Mouse (Mus musculus) granulocyte monocyte progenitor cell, adult 5-6 weeks (primary cell): Measurements from ENCODE around the gene Unc13b. TPM values are rescaled to one million over a fixed set of nuclear protein-coding genes. Genes with fewer than 3 reads are reported as not detected.

Experiments
- ATAC-seq: replicated peaks from 2 replicates; pipeline ENCODE4 v1.8.0; 2016; ENCODE audit warnings: mild to moderate bottlenecking, moderate TSS enrichment, inconsistent platforms; ENCODE audit not compliant: poor library complexity, severe bottlenecking
- total RNA-seq, 2 experiments: library from RNA; stranded (forward) in 1 of 2; stranded (reverse) in 1 of 2; fragments of 200-712, 200-1000 nt in 1 of 2; fragments of >200 nt in 1 of 2; fragmentation: Nextera tagmentation in 1 of 2; gene quantifications; 2 replicates each; pipeline ENCODE4 v1.2.3; 2014 to 2017

Unc13b gene
- total RNA-seq, 2 experiments from 2014 or later: 0.57 TPM; not detected in 1

- no peak for ATAC-seq
Measured at GRCm38 (mm10) chr4:43036356-43036755, 22.4 kb upstream of the Unc13b start.

DNA sequence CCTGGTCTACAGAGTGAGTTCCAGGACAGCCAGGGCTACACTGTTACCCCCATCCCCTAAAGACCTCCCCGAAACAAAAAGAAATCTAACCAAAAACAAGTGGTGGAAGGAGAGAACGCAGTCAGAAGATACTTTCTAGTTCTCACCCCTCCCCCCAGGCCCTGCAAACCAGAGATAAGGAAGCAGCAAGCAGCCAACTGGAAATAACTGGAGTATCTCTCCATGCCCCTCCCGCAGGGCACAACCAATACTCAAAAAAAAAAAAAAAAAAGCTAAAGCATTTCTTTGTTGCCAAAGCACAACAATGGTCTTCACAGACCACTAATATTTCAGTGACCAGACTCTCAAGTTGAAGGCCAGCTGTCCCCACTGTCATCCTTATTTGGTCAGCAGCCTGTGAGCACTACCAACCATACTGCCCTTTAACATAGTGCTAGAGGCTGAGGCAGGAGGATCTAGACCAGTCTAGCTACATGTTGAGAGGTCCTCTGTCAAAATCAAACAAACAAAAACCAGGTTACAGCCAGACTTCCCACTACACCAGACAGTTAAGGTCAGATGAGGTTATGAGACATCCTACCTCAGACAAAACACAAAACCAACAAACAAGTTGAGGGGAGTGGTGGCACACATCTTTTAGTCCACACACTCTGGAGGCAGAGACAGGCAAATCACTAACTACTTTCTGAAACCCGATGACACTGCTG is 20.7 kb upstream of the Unc13b start:
- ATAC-seq: no peak

DNA sequence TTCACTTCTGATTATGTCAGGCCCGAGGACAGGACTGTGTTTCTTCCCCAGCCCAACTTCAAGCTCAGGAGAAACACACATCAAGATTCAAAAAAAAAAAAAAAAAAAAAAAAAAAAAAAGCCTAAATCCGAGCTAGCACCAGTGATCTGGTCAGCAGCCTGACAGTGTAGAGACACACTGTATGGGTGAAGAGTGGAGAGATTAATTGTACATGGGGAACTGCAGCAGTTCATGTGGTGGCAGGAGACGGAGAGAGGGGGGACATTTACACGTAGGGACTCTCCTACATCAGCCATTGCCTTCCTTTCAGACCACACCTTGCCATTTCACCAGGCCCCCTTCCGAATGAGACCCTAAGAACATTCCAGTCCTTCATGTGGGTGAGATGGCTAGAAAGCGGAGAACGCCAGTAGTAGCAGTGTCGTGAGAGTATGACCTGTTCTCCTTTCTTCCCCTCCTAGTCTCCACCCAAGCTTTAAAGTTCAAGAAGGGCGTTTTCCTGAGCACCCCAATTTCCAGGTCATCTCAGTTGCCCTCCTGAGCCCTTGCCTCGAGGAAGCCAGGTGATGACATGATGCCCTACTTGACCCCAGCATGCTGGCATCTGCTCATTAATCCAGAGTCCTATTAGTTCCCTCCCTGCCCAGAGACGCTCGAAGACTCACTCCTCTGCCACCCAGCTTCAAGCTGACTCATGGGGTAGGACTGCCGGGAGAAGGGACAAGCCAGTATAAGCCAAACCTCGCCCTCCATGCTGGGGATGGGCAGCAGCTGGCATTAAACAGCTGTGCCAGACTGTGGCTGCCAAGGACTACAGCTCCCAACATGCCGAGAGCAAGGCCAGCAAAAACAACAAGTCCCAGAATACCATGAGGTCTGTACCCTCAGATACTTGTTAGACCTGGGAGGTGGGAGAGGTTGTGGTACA is 19.9 kb upstream of the Unc13b start:
- ATAC-seq: no peak

- ATAC-seq: no peak
Measured at GRCm38 (mm10) chr4:43039609-43040008, 19.1 kb upstream of the Unc13b start.

- peak; percentile 86 for ATAC-seq
Measured at GRCm38 (mm10) chr4:43040114-43040572, 18.6 kb upstream of the Unc13b start.

DNA sequence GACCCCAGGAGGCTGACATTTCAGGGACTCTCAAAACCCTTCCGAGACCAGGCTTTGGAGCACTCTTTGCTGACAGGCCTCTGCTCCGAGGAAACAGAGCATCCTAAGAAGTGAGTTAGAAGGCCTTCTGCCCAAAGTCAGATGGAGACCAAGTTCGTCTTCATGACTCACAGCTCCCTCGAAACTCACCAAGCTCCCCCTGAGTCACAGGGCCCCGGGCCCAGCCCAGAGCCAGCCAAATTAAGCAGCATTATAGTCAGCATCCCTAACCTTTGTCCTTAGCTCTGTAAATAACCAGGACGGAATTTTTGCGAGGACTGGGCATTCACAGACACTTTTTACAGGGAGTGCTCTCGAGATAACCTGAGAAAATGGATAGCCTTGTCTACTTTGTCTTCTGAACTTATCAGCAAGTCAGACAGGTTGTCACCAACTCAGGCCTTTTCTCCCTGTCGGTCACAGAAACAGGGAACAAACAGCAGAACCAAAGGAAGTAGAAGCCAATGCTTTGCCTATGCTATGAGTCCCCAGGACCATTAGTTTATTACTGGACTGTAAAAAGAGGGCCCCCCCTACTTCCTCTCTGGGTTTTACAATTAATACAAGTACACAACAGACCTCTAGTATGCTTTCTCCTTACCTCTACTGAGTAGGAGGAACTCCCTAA is 17.7 kb upstream of the Unc13b start:
- no peak for ATAC-seq

GRCm38 (mm10) chr4:43043644-43044357 is 15.0 kb upstream of the Unc13b start:
- peak; percentile 26 for ATAC-seq

DNA sequence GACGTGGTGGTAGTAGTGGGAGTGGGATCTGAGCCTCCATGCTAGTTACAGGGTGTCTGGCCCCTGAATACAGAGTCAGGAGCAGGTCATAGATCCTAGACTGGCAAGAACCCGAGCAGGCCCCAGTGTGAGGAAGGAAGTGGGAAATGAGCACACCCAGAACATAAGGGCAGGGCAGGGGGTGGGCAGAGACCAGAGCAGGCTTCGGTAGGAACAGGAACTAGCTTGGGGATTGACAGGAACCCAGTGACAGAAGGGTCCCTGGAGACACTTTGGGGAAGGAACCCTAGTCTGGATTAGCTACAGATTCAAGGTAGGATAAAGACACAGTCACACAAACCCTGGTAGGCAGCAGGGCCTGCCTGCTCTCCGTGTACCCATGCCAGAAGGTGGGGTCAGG is 14.1 kb upstream of the Unc13b start:
- peak; percentile 45 for ATAC-seq

GRCm38 (mm10) chr4:43045285-43045658 is 13.5 kb upstream of the Unc13b start:
- no peak for ATAC-seq

DNA sequence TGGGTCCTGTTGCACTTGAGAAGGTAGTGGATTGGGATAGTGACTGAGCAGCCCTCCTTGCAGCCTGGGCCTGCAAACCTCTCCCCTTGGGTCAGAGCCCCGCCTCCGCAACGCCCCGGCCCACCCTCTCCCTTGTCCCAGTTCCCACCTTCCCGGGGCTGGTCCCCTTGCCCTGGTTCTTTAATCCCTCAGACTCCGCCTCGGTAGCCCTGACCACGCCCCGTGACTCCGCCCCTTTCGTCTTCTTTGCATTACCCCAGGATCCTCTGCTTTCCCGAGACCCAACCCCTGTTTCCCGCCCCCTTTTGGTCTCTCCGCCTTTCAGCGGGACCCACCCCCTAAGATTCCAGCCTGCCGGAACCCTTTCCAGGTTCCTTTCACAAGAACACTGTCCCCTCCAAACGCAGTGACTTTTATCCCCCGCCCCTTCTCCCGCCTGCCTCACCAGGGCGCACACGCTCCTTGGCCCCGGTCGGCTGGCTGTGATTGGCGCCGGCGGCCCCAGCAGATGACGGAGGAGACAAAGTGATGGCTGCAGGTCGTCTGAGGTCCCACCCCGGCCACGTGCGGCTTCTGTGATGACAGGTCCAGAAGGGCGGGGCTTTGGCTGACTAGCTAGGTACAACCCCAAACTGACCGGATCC is 13.0 kb upstream of the Unc13b start, which contains the start of gene Fam214b:
Gene Fam214b, minus strand, starts transcription at position 562 of the 644 bp plus-strand sequence.
- ATAC-seq: peak; percentile 75

DNA sequence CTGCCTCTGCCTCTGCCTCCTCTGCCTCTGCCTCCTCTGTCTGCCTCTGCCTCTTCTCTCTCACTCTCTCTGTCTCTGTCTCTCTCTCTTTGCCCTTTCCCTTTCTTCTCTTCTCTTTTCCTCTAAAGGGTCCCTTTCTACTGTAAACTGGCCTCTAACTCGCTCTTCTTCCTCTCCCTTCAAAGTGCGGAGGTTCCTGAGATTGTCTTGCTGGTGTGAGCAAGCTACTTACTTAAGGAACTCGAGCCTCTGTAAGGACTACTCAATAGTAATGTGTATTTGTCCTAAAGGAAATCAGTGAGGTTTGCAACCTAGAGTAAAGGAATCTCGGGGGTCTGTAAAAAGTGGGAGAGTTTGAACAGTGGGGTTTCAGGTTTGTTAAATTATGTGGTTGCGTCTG is 12.1 kb upstream of the Unc13b start:
- ATAC-seq: no peak

GRCm38 (mm10) chr4:43047231-43047630 is 11.5 kb upstream of the Unc13b start:
- peak; percentile 29; the same call in 1 of the 2 replicates for ATAC-seq

DNA sequence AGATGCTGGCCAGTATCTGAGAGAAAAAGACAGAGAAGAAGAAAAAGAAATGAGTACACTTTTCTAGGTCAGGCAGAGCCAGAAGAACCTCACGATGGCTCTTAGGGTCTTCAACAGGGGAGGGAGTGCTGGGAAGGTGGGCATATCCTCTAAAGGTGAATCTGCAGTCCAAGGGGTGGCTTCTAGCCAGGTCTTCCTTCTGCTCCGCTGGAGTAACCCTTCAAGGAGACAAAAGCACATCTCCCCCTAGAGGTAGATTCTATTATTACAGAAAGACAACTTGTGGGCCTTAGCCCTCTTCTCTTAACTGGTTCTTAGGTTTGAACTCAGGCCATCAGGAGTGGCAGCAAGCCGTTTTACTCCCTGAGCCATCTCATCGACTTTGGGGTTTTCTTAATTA is 6.1 kb upstream of the Unc13b start:
- ATAC-seq: peak; percentile 80

DNA sequence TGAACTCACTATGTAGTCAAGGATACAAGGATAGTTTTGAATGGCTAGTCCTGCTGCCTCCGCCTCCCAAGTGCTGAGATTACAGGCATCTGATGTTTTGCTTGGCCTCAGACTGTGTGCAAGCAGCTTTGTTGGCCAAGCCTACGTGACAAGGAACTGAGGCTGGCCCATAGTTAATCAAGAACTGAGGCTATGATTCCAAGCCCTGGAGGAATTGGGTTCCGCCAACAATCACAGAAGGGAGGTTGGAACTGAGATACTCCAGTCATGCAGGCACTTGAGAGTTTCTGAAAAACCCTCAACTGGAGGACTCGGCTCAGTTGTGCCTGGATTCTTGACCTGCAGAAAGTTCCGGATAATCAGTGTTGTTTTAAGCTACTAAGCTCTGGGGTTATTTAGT is 1.1 kb upstream of the Unc13b start:
- ATAC-seq: no peak

DNA sequence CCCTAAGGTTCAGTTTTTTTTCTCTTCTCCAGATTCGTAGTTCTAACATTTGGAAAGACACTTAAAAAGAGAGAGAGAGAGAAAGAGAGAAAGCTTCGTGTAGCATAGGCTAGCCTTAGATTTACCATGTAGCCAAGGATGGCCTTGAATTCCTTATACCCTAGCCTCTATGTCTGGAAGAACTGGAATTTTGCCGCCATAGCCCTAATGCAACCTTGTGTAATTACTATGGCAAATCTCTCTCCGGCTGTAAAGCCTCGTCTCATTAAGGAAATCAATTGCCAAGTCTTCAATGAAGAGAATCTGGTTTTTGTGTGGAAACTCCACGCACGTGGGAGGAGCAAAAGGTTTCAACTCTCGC is 381 bp upstream of the Unc13b start:
- no peak for ATAC-seq

DNA sequence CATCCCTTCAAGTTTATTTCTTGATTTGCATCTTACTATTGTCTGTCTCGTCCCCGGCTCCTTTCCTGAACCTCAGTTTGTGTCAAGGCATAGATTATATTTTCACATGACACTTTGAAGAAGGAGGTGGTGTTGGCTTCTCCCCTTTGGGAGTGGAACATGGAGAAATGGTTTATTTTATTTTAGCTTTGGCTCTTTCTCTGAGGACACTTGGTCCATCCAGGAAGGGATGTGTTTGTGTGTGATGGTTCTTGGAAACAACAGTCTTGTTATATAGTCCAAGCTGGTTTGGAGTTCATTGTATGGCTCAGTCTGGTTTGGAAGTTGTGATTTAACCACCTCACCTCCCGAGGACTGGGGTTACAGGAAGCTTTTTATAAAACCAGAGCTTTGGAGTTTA is 944 bp downstream of the Unc13b start:
- no peak for ATAC-seq

DNA sequence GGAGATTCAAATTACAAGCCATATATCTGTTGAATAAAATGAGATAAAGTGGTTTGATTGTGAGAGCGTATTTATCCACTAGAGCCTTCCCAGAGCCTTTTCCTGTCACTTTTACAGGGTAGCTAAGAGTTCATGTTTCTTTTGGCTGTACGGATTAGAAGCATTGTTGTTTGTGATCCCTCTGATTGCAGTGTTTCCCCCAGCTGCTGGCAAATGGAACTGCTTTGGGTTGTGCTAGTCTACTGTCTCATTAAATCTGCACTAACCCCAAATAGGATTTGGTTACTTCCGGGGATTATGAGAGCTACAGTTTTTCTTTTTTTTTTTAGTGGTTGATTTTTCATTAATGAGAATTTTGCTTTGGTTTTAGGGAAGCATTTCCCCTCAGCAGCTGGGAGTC is 1.5 kb downstream of the Unc13b start:
- no peak for ATAC-seq

DNA sequence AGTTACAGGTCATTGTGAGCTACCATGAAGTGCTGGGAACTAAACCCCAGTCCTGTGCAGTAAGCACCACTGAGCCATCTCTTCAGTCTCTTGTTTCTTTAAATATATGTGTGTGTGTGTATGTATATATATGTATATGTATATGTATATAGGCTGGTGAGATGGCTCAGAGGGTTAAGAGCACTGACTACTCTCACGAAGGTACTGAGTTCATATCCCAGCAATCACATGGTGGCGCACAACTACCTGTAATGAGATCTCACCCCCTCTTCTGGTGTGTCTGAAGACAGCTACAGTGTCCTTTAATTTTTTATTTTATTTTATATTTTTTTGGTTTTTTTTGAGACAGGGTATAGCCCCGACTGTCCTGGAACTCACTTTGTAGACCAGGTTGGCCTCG is 6.7 kb downstream of the Unc13b start:
- no peak for ATAC-seq

- no peak for ATAC-seq
Measured at GRCm38 (mm10) chr4:43074923-43075322, 16.2 kb downstream of the Unc13b start.
